17 mouse cellular contexts compared by ENCODE assay signal in the genomic region with DNA sequence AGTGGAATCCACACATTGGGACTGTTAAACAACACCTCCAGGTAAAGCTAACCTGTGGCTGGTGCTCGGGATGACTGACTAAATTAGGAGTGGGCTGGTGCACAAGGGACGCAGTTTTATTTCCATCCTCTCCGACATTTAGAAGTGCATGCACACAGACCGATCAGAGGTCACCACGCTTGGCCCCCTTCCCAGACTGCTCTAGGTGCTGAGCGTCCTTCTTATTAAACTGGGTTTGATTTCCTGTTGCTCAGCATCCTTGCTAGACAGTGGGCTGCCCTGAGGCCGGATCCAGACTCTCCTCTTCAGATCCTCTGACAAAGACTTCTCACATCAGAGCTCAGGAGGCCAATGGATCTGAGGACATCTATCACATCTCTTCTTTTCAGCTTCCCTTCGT.
DNase-seq lines count a peak whose midpoint lies in the region; TF ChIP-seq lines count a peak whose summit lies in the region.
"Had no signal": no experiment of that assay in that cellular context is flagged by ENCODE, and none has a peak within 500 bp of the region (broad histone marks: within the 10 kb centered on the region; RNA-seq: fewer than 3 reads in every experiment).

No protein-coding gene starts in this region.

- DNase-seq in gastrocnemius, adult 2 months: peak; percentile 56
- DNase-seq in gastrocnemius, postnatal 25 days: no peak
- DNase-seq in lung, postnatal 4 days: peak; percentile 9 to 30
- no peak for DNase-seq in lung, postnatal 25 days (ENCODE audit: low spot score)
- peak; percentile 17 for DNase-seq in gastrocnemius, postnatal 14 days
- peak; percentile 74 to 76 for DNase-seq in kidney, postnatal 4 days
- DNase-seq in layer of hippocampus, adult 8-10 months (ENCODE audit: low spot score in 2 of 2): no peak
- no peak for DNase-seq in urinary bladder, postnatal 36 days (ENCODE audit: low spot score in 2 of 2)
- DNase-seq: B cell, adult 2 months; cerebellum, adult 9-10 months had no signal

- no peak overlapping the region for H3K4me3 ChIP-seq in gastrocnemius, adult 2 months
- H3K4me3 ChIP-seq: embryonic facial prominence, embryonic 12.5 days; forebrain, embryonic 15.5 days; heart, embryonic 13.5 days; intestine, embryonic 15.5 days; left cerebral cortex, adult 2 months; liver, embryonic 15.5 days; midbrain, embryonic 10.5 days had no signal

- no peak for TF ChIP-seq CTCF in gastrocnemius, adult 2 months (IDR thresholded peaks at IDR 0.05)

- H3K27ac ChIP-seq in gastrocnemius, adult 2 months: no peak overlapping the region
- H3K27ac ChIP-seq: embryonic facial prominence, embryonic 12.5 days; forebrain, embryonic 15.5 days; heart, embryonic 13.5 days; intestine, embryonic 15.5 days; left cerebral cortex, adult 2 months; liver, embryonic 15.5 days had no signal

- intact Hi-C loops in gastrocnemius, adult 2 months (cut with DNase I): loop anchor here (5.0 kb wide), 2 partner anchors 91 to 241 kb away; no protein-coding TSS in a partner anchor
- intact Hi-C loops in gastrocnemius, postnatal 14 days (cut with DNase I; ENCODE audit: low total_unique reads): no loop called here

Comparison
In these comparisons a context has a peak if more than half of its experiments do, and no peak if none do; other contexts are left out.
1. DNase-seq: peak in gastrocnemius, adult 2 months (single experiment), lung, postnatal 4 days (2 of 2), gastrocnemius, postnatal 14 days (single experiment) and kidney, postnatal 4 days (2 of 2); none in gastrocnemius, postnatal 25 days (single experiment), lung, postnatal 25 days (single experiment), layer of hippocampus, adult 8-10 months (0 of 2) and urinary bladder, postnatal 36 days (0 of 2).